Mouse (Mus musculus): Measurements from ENCODE around the gene Hlx. TPM values are rescaled to one million over a fixed set of nuclear protein-coding genes. Genes with fewer than 3 reads are reported as not detected.

The Hlx gene
- polyA plus RNA-seq, 2 experiments: 2.7 to 3.5 TPM

DNA sequence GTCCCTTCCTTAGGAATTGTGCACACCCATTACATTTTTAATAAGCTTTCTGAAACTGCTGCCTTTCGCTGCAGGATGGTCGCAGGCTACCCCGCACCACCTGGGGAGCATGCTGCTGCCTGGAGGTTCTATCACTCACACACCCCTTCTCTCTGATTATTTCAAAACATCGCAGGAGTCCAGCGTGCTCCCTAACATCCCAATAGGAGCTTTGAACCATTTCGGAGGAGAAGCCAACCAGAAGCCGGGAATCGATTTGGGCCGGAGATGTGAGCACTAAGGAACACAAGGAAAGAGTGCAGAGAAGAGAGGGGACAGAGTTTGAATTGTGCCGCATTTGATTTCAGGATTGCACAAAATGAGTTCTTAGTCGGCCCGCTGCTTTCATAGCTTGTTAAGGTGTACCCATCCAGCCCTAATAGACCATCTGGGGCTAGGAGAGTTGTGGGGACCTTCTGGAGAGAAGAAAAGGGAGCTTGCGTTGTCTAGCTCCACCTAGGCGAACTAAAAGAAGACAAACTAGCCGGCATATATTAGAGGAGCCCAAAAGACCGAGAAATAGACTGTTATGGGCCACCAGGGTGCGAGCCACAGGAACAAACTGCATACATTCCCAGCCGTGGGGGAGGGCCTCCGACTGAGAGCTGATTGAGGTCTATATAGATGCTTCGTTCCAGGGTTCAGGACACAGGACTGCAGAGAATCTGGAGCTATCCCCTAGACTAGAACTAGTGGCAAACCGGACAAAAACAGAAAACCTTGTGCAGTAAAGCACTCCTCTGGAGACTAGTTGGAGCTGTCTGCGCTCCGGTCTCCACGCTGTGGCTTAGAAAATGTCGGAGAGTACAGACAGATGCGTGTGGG, 12.0 kb downstream of the Hlx start:
- no peak overlapping the region for H3K9ac ChIP-seq (replicated peaks)
- DNase-seq (ENCODE audit: low read depth in 3 of 3, low spot score in 3 of 3): no peak
- peaks cover 98% of the 10 kb centered on the region for H3K27me3 ChIP-seq (ENCODE audit: control insufficient read depth, insufficient read depth, low read length)
- H3K4me3 ChIP-seq (ENCODE audit: insufficient read depth in 1 of 2, low read depth in 2 of 2, low read length in 2 of 2): no peak overlapping the region
- no peak overlapping the region for H3K4me2 ChIP-seq (ENCODE audit: low read depth)
- TF ChIP-seq CTCF (IDR thresholded peaks at IDR 0.05; ENCODE audit: low read depth): no peak
- no peak for TF ChIP-seq EP300 (IDR thresholded peaks at IDR 0.05; ENCODE audit: low read depth)
- no peak overlapping the region for H3K27ac ChIP-seq
- no peaks in the 10 kb centered on the region for H3K4me1 ChIP-seq (replicated peaks; ENCODE audit: control insufficient read depth in 2 of 2, insufficient read depth in 2 of 2, low read length in 1 of 2)
- 3% methylated on average over 26 of the region's 26 CpGs for WGBS (ENCODE audit: insufficient replicate concordance)
- no peaks in the 10 kb centered on the region for H3K9me3 ChIP-seq (ENCODE audit: control insufficient read depth, low read length)
- no peak for ATAC-seq (ENCODE audit: insufficient read depth)
- H3K36me3 ChIP-seq (replicated peaks; ENCODE audit: control insufficient read depth, insufficient read depth, low read depth): no peaks in the 10 kb centered on the region

DNA sequence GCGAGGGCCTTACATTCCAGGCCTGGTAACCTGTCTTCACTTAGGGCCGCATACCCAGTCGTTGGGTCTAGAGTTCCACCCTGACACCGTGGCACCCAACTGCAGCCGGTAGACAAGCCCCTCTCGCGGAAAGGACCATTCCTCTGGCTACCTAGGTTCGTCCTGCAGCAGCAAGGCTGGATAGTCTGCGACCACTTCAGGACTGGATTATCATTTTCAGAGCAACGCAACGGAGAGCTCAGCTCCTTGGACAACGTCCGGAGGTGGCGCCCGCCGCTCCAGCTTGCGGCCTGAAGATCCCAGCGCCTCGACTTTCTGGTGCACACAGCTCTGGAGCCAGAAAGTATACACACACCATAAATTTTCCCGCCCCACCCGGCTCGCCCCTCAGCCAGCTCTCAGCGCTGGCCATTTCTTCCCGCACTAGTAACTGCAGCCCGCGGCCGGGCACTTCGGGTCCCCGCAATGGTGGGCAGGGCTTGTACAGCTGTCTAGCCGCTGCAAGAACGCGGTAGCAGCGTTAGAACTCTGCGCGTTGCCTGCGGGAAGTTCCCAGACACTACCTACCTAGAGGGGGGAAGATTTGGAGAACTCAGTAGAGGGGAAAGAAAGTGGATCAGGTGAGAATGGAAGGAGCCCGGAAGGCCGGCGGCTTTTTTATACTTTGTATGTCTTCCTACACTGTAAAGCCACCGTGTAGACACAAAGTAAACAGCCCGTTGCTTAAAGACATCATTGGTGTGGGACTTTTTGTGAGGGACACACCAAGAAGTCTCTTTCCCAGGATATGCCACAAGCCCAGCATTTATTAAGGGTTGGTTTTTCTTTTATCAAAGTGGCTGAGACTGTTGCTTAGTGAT, 13.9 kb downstream of the Hlx start:
- TF ChIP-seq EP300 (IDR thresholded peaks at IDR 0.05; ENCODE audit: low read depth) (no peak), CTCF (IDR thresholded peaks at IDR 0.05; ENCODE audit: low read depth) (no peak)
- Histone ChIP-seq H3K27ac (no peak overlapping the region), H3K4me2 (ENCODE audit: low read depth) (no peak overlapping the region), H3K9ac (replicated peaks) (no peak overlapping the region), H3K27me3 (ENCODE audit: control insufficient read depth, insufficient read depth, low read length) (peaks cover 90% of the 10 kb centered on the region), H3K9me3 (ENCODE audit: control insufficient read depth, low read length) (no peaks in the 10 kb centered on the region), H3K4me1 (replicated peaks; ENCODE audit: control insufficient read depth in 2 of 2, insufficient read depth in 2 of 2, low read length in 1 of 2) (no peaks in the 10 kb centered on the region), H3K36me3 (replicated peaks; ENCODE audit: control insufficient read depth, insufficient read depth, low read depth) (no peaks in the 10 kb centered on the region), H3K4me3 (ENCODE audit: insufficient read depth in 1 of 2, low read depth in 2 of 2, low read length in 2 of 2) (no peak overlapping the region)
- DNase-seq (ENCODE audit: low read depth in 3 of 3, low spot score in 3 of 3) (no peak), ATAC-seq (ENCODE audit: insufficient read depth) (no peak)
- WGBS (ENCODE audit: insufficient replicate concordance): 2% methylated on average over 41 of the region's 41 CpGs

DNA sequence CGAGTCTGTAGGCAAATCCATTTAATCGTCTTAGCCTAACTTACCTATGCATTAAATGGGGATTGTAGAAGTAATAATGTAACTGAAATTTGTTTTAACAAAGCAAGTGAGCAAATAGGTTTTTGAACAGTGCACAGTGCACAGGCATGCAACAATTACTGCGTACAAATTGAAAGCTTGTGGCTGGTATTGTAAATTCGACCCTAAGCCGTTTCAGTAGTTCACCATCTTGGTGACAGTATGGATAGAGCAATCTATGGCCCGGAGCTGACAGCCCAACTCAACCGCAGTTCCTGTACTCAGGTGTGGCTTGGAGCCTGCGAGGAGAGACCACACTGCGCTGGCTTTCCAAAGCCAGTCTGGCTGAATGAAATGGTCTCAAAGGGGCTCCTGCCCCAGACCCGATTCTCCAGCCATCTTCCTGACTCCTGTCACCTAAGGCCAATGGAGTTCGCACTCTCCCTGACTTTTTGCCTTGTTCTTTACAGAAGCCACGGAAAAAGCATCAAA, 14.7 kb downstream of the Hlx start:
- H3K27me3 ChIP-seq (ENCODE audit: control insufficient read depth, insufficient read depth, low read length): peaks cover 83% of the 10 kb centered on the region
- 4% methylated on average over 12 of the region's 12 CpGs for WGBS (ENCODE audit: insufficient replicate concordance)
- ATAC-seq (ENCODE audit: insufficient read depth): no peak

DNA sequence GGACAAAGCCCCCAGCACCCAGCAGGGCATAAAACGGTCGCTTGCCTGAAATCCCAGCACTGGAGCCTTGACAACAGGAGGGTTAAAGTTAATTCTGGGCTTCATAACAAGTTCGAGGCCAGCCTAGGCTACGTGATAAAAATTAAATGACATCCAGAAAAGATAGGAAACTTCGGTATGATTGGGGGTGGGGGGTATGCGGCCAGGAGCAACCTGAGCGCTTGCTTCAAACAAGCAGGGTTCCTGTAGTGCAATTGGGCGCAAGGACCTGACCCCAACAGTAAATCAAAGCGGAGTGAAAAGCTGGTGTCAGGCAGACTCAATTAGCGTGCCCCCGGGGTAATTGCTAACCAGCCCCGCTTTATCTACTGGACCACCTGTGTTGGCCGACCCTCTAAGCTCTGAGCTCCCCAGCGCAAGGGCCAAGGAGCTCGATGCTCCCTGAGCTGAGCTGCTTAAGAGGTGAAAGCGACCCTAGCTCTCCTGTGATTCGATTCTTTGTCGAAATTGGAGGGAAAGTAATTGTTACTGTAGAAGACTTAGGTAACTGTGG, 15.3 kb downstream of the Hlx start:
- Histone ChIP-seq H3K4me3 (ENCODE audit: insufficient read depth in 1 of 2, low read depth in 2 of 2, low read length in 2 of 2) (no peak overlapping the region), H3K4me1 (replicated peaks; ENCODE audit: control insufficient read depth in 2 of 2, insufficient read depth in 2 of 2, low read length in 1 of 2) (no peaks in the 10 kb centered on the region), H3K9ac (replicated peaks) (no peak overlapping the region), H3K27ac (no peak overlapping the region), H3K27me3 (ENCODE audit: control insufficient read depth, insufficient read depth, low read length) (peaks cover 76% of the 10 kb centered on the region), H3K36me3 (replicated peaks; ENCODE audit: control insufficient read depth, insufficient read depth, low read depth) (no peaks in the 10 kb centered on the region), H3K4me2 (ENCODE audit: low read depth) (no peak overlapping the region), H3K9me3 (ENCODE audit: control insufficient read depth, low read length) (no peaks in the 10 kb centered on the region)
- ATAC-seq (ENCODE audit: insufficient read depth): no peak
- no peak for DNase-seq (ENCODE audit: low read depth in 3 of 3, low spot score in 3 of 3)
- 5% methylated on average over 18 of the region's 18 CpGs for WGBS (ENCODE audit: insufficient replicate concordance)
- TF ChIP-seq EP300 (IDR thresholded peaks at IDR 0.05; ENCODE audit: low read depth) (no peak), CTCF (IDR thresholded peaks at IDR 0.05; ENCODE audit: low read depth) (no peak)

More for the DNA sequence above, 14.7 kb downstream of the Hlx start:
- H3K9me3 ChIP-seq (ENCODE audit: control insufficient read depth, low read length): no peaks in the 10 kb centered on the region
- no peak overlapping the region for H3K4me3 ChIP-seq (ENCODE audit: insufficient read depth in 1 of 2, low read depth in 2 of 2, low read length in 2 of 2)
- no peaks in the 10 kb centered on the region for H3K36me3 ChIP-seq (replicated peaks; ENCODE audit: control insufficient read depth, insufficient read depth, low read depth)
- no peak overlapping the region for H3K4me2 ChIP-seq (ENCODE audit: low read depth)
- no peak for TF ChIP-seq EP300 (IDR thresholded peaks at IDR 0.05; ENCODE audit: low read depth)
- no peak for TF ChIP-seq CTCF (IDR thresholded peaks at IDR 0.05; ENCODE audit: low read depth)
- no peaks in the 10 kb centered on the region for H3K4me1 ChIP-seq (replicated peaks; ENCODE audit: control insufficient read depth in 2 of 2, insufficient read depth in 2 of 2, low read length in 1 of 2)
- DNase-seq (ENCODE audit: low read depth in 3 of 3, low spot score in 3 of 3): no peak
- no peak overlapping the region for H3K27ac ChIP-seq
- H3K9ac ChIP-seq (replicated peaks): no peak overlapping the region

Data from liver, embryonic 14.5 days (tissue).